Mouse (Mus musculus) T-helper 2 cell (primary cell): ENCODE results near the gene Psenen.

ENCODE experiments used
- in situ Hi-C: fragments of 300-600 bp; cut with MboI, MseI; formaldehyde crosslinking; loops from one replicate; pipeline ENCODE4 v1.15.1; 2025; ENCODE audit warnings: high pct_unique_total_duplicates

Psenen gene

GRCm38 (mm10) chr7:30588676-30589434, 25.4 kb upstream of the Psenen start, which contains the start of gene Kmt2b:
Gene Kmt2b, minus strand, starts transcription at chr7:30588726.
- in situ Hi-C loops: no loop called here

GRCm38 (mm10) chr7:30587842-30588667, 24.6 kb upstream of the Psenen start:
- in situ Hi-C loops: no loop called here

GRCm38 (mm10) chr7:30586455-30587020, 23.1 kb upstream of the Psenen start:
- in situ Hi-C loops: no loop called here

- in situ Hi-C loops: no loop called here
These were observed 21.7 kb upstream of the Psenen start for GRCm38 (mm10) chr7:30585170-30585569.

GRCm38 (mm10) chr7:30584339-30584738, 20.9 kb upstream of the Psenen start:
- in situ Hi-C loops: loop anchor here (5.0 kb wide), 1 partner anchor 33 kb away; no protein-coding TSS in a partner anchor

- in situ Hi-C loops: loop anchor here (5.0 kb wide), 1 partner anchor 36 kb away; no protein-coding TSS in a partner anchor
These were observed 18.1 kb upstream of the Psenen start for GRCm38 (mm10) chr7:30581547-30581946.

GRCm38 (mm10) chr7:30579950-30580349, 16.5 kb upstream of the Psenen start:
- in situ Hi-C loops: loop anchor here (5.0 to 10.0 kb wide), 2 partner anchors 37 to 1415 kb away; no protein-coding TSS in a partner anchor

GRCm38 (mm10) chr7:30572969-30573368, 9.5 kb upstream of the Psenen start:
- in situ Hi-C loops: loop anchor here (10.0 kb wide), 1 partner anchor 1408 kb away; no protein-coding TSS in a partner anchor

- in situ Hi-C loops: loop anchor here (10.0 kb wide), 1 partner anchor 1408 kb away; no protein-coding TSS in a partner anchor
These were observed 9.0 kb upstream of the Psenen start for GRCm38 (mm10) chr7:30572389-30572788.

GRCm38 (mm10) chr7:30567555-30567954, 4.1 kb upstream of the Psenen start:
- in situ Hi-C loops: no loop called here

- in situ Hi-C loops: no loop called here
These were observed 2.6 kb upstream of the Psenen start for GRCm38 (mm10) chr7:30566033-30566432.

- in situ Hi-C loops: no loop called here
These were observed 1.6 kb upstream of the Psenen start, which contains the start of gene Igflr1 for GRCm38 (mm10) chr7:30564970-30565571. Gene Igflr1, plus strand, starts transcription at chr7:30565427.

GRCm38 (mm10) chr7:30563906-30564280, 466 bp upstream of the Psenen start:
- in situ Hi-C loops: no loop called here

- in situ Hi-C loops: no loop called here
These were observed 806 bp downstream of the Psenen start for GRCm38 (mm10) chr7:30562526-30563116.

GRCm38 (mm10) chr7:30560296-30560695, 3.1 kb downstream of the Psenen start:
- in situ Hi-C loops: no loop called here

- in situ Hi-C loops: no loop called here
These were observed 3.9 kb downstream of the Psenen start, which contains the start of gene Lin37 for GRCm38 (mm10) chr7:30559443-30559954. Gene Lin37, minus strand, starts transcription at chr7:30559838.

- in situ Hi-C loops: no loop called here
These were observed 4.6 kb downstream of the Psenen start for GRCm38 (mm10) chr7:30558656-30559442.

- in situ Hi-C loops: no loop called here
These were observed 5.4 kb downstream of the Psenen start for GRCm38 (mm10) chr7:30557901-30558514.

GRCm38 (mm10) chr7:30556894-30557536, 6.4 kb downstream of the Psenen start:
- in situ Hi-C loops: no loop called here
